Mouse (Mus musculus): Measurements from ENCODE around the gene Clp1. TPM values are rescaled to one million over a fixed set of nuclear protein-coding genes. Genes with fewer than 3 reads are reported as not detected.

Clp1 gene
- total and polyA plus RNA-seq, 3 experiments = 27.1 to 29.8 TPM; not detected in 1

DNA sequence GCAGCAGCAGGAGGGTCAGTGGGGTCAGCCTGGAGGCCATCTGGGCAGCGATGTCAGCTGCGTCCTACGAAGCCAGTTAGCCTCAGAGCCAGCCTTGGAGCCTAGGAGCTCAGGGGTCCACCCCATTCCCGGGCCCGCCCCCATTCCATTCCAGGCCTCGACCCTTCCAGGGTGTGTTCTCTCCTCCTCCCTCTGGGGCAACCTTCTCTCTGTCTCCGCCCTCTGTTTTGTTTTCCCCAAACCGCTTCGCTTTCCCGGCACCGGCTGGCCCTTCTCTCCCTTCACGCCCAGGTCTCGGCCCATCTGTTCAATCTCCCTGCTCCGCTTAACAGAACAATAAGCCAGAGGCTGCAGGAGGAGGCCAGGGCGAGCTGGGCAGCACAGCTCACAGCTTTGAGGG is 47.6 kb upstream of the Clp1 start:
- Histone ChIP-seq H3K27me3 (ENCODE audit: control insufficient read depth in 1 of 2, insufficient read depth in 2 of 2, low read length in 2 of 2) (peaks cover 13 to 39% of the 10 kb centered on the region in 2 experiments), H3K36me3 (ENCODE audit: control insufficient read depth in 1 of 2, insufficient read depth in 2 of 2, low read length in 2 of 2) (no peaks in the 10 kb centered on the region), H3K4me3 (ENCODE audit: control insufficient read depth in 1 of 2, insufficient read depth in 1 of 2, low read depth in 2 of 2, low read length in 2 of 2) (no peak overlapping the region), H3K27ac (ENCODE audit: control insufficient read depth, low read depth, low read length) (no peak overlapping the region), H3K4me1 (ENCODE audit: control insufficient read depth in 1 of 2, insufficient read depth in 2 of 2, low read length in 2 of 2) (no peaks in the 10 kb centered on the region), H3K79me2 (ENCODE audit: control insufficient read depth, insufficient read depth, low read length, poor library complexity) (no peaks in the 10 kb centered on the region), H3K9ac (ENCODE audit: control insufficient read depth, low read depth, low read length, poor library complexity, severe bottlenecking) (no peak overlapping the region), H3K9me3 (replicated peaks; ENCODE audit: insufficient read depth, low read length) (no peaks in the 10 kb centered on the region)
- TF ChIP-seq POLR2A (IDR thresholded peaks at IDR 0.05; ENCODE audit: control insufficient read depth in 1 of 2, insufficient read depth in 1 of 2, low read depth in 1 of 2, low read length in 2 of 2, poor library complexity in 1 of 2) (no peak), MAZ (IDR thresholded peaks at IDR 0.05; ENCODE audit: low read depth, low read length) (no peak), ZMIZ1 (IDR thresholded peaks at IDR 0.05; ENCODE audit: low read depth, low read length) (no peak), E2F4 (IDR thresholded peaks at IDR 0.05; ENCODE audit: borderline replicate concordance, low read depth, low read length) (no peak), CTCF (IDR thresholded peaks at IDR 0.05 in 2 of 3, conservative IDR thresholded peaks at IDR 0.05 in 1 of 3; ENCODE audit: control insufficient read depth in 1 of 3, insufficient read depth in 1 of 3, low read depth in 2 of 3, low read length in 3 of 3, poor library complexity in 1 of 3, severe bottlenecking in 1 of 3) (no peak)
- no peak for DNase-seq (ENCODE audit: low read depth, low spot score)

DNA sequence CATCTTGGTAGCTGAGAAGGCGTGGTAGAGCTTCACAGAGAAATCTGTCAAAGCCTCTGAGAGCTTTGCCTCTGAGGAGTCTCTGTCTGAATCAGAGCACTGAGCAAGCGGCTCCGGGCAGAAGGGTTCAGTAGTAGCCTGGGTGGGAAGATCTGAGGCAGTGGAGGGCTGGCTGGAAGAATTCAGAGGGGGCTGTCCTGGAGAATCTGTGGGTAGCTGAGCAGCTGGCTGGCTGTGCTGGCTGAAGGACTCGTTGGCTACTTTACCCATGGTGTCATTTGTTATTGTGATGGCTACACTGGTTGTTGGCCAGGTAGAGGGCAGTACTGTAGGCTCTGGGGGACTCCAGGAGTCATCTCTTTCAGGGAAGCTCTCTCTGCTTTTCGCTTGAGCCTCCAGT is 46.0 kb upstream of the Clp1 start:
- no peak overlapping the region for H3K4me3 ChIP-seq (ENCODE audit: control insufficient read depth in 1 of 2, insufficient read depth in 1 of 2, low read depth in 2 of 2, low read length in 2 of 2)
- H3K9me3 ChIP-seq (replicated peaks; ENCODE audit: insufficient read depth, low read length) = no peaks in the 10 kb centered on the region
- no peak overlapping the region for H3K9ac ChIP-seq (ENCODE audit: control insufficient read depth, low read depth, low read length, poor library complexity, severe bottlenecking)
- no peaks in the 10 kb centered on the region for H3K36me3 ChIP-seq (ENCODE audit: control insufficient read depth in 1 of 2, insufficient read depth in 2 of 2, low read length in 2 of 2)
- DNase-seq (ENCODE audit: low read depth, low spot score) = no peak
- no peaks in the 10 kb centered on the region for H3K4me1 ChIP-seq (ENCODE audit: control insufficient read depth in 1 of 2, insufficient read depth in 2 of 2, low read length in 2 of 2)
- no peak for TF ChIP-seq MXI1 (IDR thresholded peaks at IDR 0.05; ENCODE audit: low read depth, low read length)
- TF ChIP-seq RCOR1 (IDR thresholded peaks at IDR 0.05; ENCODE audit: low read depth, low read length) = no peak
- TF ChIP-seq POLR2A (IDR thresholded peaks at IDR 0.05; ENCODE audit: control insufficient read depth in 1 of 2, insufficient read depth in 1 of 2, low read depth in 1 of 2, low read length in 2 of 2, poor library complexity in 1 of 2) = no peak
- TF ChIP-seq MAFK (IDR thresholded peaks at IDR 0.05; ENCODE audit: borderline replicate concordance, low read depth, low read length) = no peak
- TF ChIP-seq RAD21 (IDR thresholded peaks at IDR 0.05; ENCODE audit: low read depth, low read length) = no peak
- TF ChIP-seq TCF12 (IDR thresholded peaks at IDR 0.05; ENCODE audit: low read depth, low read length) = no peak
- no peak for TF ChIP-seq SMC3 (IDR thresholded peaks at IDR 0.05; ENCODE audit: low read depth, low read length)
- no peak for TF ChIP-seq MYB (IDR thresholded peaks at IDR 0.05; ENCODE audit: low read depth, low read length)
- TF ChIP-seq E2F4 (IDR thresholded peaks at IDR 0.05; ENCODE audit: borderline replicate concordance, low read depth, low read length) = no peak
- TF ChIP-seq BHLHE40 (IDR thresholded peaks at IDR 0.05; ENCODE audit: borderline replicate concordance, low read depth, low read length) = no peak
- TF ChIP-seq USF1 (IDR thresholded peaks at IDR 0.05; ENCODE audit: low read depth, low read length) = no peak
- no peak for TF ChIP-seq ZC3H11A (IDR thresholded peaks at IDR 0.05; ENCODE audit: low read depth, low read length)
- no peak overlapping the region for H3K27ac ChIP-seq (ENCODE audit: control insufficient read depth, low read depth, low read length)
- H3K79me2 ChIP-seq (ENCODE audit: control insufficient read depth, insufficient read depth, low read length, poor library complexity) = no peaks in the 10 kb centered on the region
- H3K27me3 ChIP-seq (ENCODE audit: control insufficient read depth in 1 of 2, insufficient read depth in 2 of 2, low read length in 2 of 2) = peaks cover 18 to 37% of the 10 kb centered on the region in 2 experiments

DNA sequence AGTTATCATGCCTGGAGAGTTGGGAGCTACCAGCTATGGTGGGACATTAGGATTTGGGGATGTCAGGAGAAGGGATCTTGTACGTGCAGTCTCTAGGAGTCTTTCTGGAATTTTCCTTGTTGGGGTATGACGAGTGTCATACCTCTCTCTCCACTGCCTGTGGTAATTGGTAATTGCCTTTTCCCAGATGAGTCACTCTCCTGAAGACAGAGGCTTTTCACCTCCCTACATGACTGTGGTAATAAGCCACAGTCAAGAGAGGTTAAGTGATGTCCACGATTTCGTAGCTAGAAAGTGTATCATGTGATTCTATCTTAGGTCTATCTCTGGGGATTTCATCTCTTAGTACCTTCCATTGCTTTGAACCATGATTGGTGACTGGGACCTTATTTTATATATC is 45.3 kb upstream of the Clp1 start:
- H3K27ac ChIP-seq (ENCODE audit: control insufficient read depth, low read depth, low read length) = no peak overlapping the region
- no peak overlapping the region for H3K4me3 ChIP-seq (ENCODE audit: control insufficient read depth in 1 of 2, insufficient read depth in 1 of 2, low read depth in 2 of 2, low read length in 2 of 2)
- no peak overlapping the region for H3K9ac ChIP-seq (ENCODE audit: control insufficient read depth, low read depth, low read length, poor library complexity, severe bottlenecking)
- TF ChIP-seq ZMIZ1 (IDR thresholded peaks at IDR 0.05; ENCODE audit: low read depth, low read length) (no peak), CHD1 (IDR thresholded peaks at IDR 0.05; ENCODE audit: low read depth, low read length) (no peak), MYB (IDR thresholded peaks at IDR 0.05; ENCODE audit: low read depth, low read length) (no peak), BHLHE40 (IDR thresholded peaks at IDR 0.05; ENCODE audit: borderline replicate concordance, low read depth, low read length) (no peak), RAD21 (IDR thresholded peaks at IDR 0.05; ENCODE audit: low read depth, low read length) (no peak), MAZ (IDR thresholded peaks at IDR 0.05; ENCODE audit: low read depth, low read length) (no peak), RCOR1 (IDR thresholded peaks at IDR 0.05; ENCODE audit: low read depth, low read length) (no peak), TCF12 (IDR thresholded peaks at IDR 0.05; ENCODE audit: low read depth, low read length) (no peak)
- no peaks in the 10 kb centered on the region for H3K4me1 ChIP-seq (ENCODE audit: control insufficient read depth in 1 of 2, insufficient read depth in 2 of 2, low read length in 2 of 2)
- no peaks in the 10 kb centered on the region for H3K9me3 ChIP-seq (replicated peaks; ENCODE audit: insufficient read depth, low read length)
- peaks cover 15 to 37% of the 10 kb centered on the region in 2 experiments for H3K27me3 ChIP-seq (ENCODE audit: control insufficient read depth in 1 of 2, insufficient read depth in 2 of 2, low read length in 2 of 2)
- no peak for DNase-seq (ENCODE audit: low read depth, low spot score)
- H3K79me2 ChIP-seq (ENCODE audit: control insufficient read depth, insufficient read depth, low read length, poor library complexity) = no peaks in the 10 kb centered on the region
- no peaks in the 10 kb centered on the region for H3K36me3 ChIP-seq (ENCODE audit: control insufficient read depth in 1 of 2, insufficient read depth in 2 of 2, low read length in 2 of 2)
